Mouse (Mus musculus): ENCODE results near the gene Clip2. TPM values are rescaled to one million over a fixed set of nuclear protein-coding genes. Genes with fewer than 3 reads are reported as not detected.

Clip2 gene
- total and polyA plus RNA-seq, 3 experiments: 5.4 to 16.7 (median 8.7) TPM

DNA sequence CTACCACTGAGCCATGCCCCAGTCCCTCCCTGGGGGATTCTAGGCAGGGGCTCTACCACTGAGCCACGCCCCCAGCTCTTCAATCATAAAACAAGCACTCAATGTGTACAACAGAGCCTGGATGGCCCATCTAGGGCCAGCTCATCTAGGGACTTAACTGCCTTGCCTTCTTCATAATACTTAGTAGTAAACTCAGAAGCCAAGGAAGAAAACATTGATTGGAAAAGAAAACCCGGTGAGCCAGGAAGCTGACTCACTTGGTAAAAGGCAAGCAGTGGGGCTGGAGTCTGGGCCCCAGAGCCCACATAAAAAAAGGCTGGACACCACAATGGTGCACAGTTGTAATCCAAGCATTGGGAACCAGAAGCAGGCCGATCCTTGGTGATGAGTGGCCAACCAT, 51.6 kb downstream of the Clip2 start:
- dilution Hi-C loops (cut with MboI; ENCODE audit: extremely low pct_ligation_motif_present, extremely low pct_unique_long_range_greater_than_20kb, low sequenced_read_pairs): no loop called here
- Histone ChIP-seq H3K9me3 (replicated peaks; ENCODE audit: low read length) (no peaks in the 10 kb centered on the region), H3K4me1 (ENCODE audit: control insufficient read depth in 1 of 2, insufficient read depth in 2 of 2) (peaks cover 0 to 4% of the 10 kb centered on the region in 2 experiments; a peak in 1 of 4 replicates), H3K9ac (ENCODE audit: insufficient read depth, low read depth) (no peak overlapping the region), H3K79me2 (replicated peaks; ENCODE audit: control insufficient read depth, extremely low read depth, insufficient read depth, poor library complexity, severe bottlenecking) (no peaks in the 10 kb centered on the region), H3K36me3 (replicated peaks in 1 of 2; ENCODE audit: control insufficient read depth in 1 of 2, insufficient read depth in 1 of 2, low read length in 1 of 2) (peaks cover 0 to 80% of the 10 kb centered on the region in 2 experiments), H3K4me3 (replicated peaks in 1 of 3; ENCODE audit: low read depth in 2 of 3, low read length in 2 of 3, poor library complexity in 1 of 3) (no peak overlapping the region), H3K4me2 (ENCODE audit: insufficient read depth, low read depth, poor library complexity, severe bottlenecking) (no peak overlapping the region), H3K27ac (ENCODE audit: insufficient read depth, low read depth) (no peak overlapping the region), H3K27me3 (replicated peaks) (no peaks in the 10 kb centered on the region)
- no peak for TF ChIP-seq RAD21 (IDR thresholded peaks at IDR 0.05; ENCODE audit: low read depth, low read length)
- TF ChIP-seq USF2 (conservative IDR thresholded peaks at IDR 0.05; ENCODE audit: low read depth, low read length): no peak
- no peak for TF ChIP-seq POLR2A (IDR thresholded peaks at IDR 0.05; ENCODE audit: low read depth, low read length)
- no peak for TF ChIP-seq KAT2A (IDR thresholded peaks at IDR 0.05; ENCODE audit: insufficient replicate concordance, low read length)
- in situ Hi-C loops (cut with MboI; ENCODE audit: low pct_ligation_motif_present, low pct_unique_long_range_greater_than_20kb, low sequenced_read_pairs): no loop called here
- DNase-seq (ENCODE audit: extremely low read depth): no peak

DNA sequence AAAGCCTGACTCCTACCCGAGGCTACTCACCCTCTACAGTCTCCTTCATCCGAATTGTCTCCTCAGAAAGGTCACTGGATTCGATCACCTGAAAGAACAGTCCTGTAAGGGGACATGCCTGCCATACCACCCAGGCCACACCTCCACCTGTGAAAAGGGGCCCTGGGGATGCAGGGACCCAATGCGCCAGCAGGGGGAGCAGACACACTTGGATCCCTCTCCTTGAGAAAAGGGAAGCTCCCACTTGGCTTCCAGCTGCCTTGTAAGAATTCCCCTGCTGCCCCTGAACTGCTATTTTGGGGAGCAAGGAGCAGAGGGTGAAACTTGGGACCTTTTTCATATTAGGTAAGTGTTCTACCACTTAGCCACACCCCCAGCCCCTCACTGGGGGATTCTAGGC, 52.2 kb downstream of the Clip2 start:
- TF ChIP-seq RAD21 (IDR thresholded peaks at IDR 0.05; ENCODE audit: low read depth, low read length): peak; percentile 39
- peak; percentile 59 for TF ChIP-seq SMC3 (IDR thresholded peaks at IDR 0.05; ENCODE audit: low read depth, low read length)
- TF ChIP-seq PAX5 (IDR thresholded peaks at IDR 0.05; ENCODE audit: low read length): no peak
- TF ChIP-seq CTCF (conservative IDR thresholded peaks at IDR 0.05 in 1 of 2, IDR thresholded peaks at IDR 0.05 in 1 of 2; ENCODE audit: low read depth in 2 of 2, low read length in 2 of 2): peak; percentile 57 to 65
- no peak overlapping the region for H3K4me2 ChIP-seq (ENCODE audit: insufficient read depth, low read depth, poor library complexity, severe bottlenecking)
- H3K36me3 ChIP-seq (replicated peaks in 1 of 2; ENCODE audit: control insufficient read depth in 1 of 2, insufficient read depth in 1 of 2, low read length in 1 of 2): peaks cover 0 to 82% of the 10 kb centered on the region in 2 experiments
- no peak overlapping the region for H3K27ac ChIP-seq (ENCODE audit: insufficient read depth, low read depth)
- no peaks in the 10 kb centered on the region for H3K27me3 ChIP-seq (replicated peaks)
- no peaks in the 10 kb centered on the region for H3K79me2 ChIP-seq (replicated peaks; ENCODE audit: control insufficient read depth, extremely low read depth, insufficient read depth, poor library complexity, severe bottlenecking)
- in situ Hi-C loops (cut with MboI; ENCODE audit: low pct_ligation_motif_present, low pct_unique_long_range_greater_than_20kb, low sequenced_read_pairs): no loop called here
- no peak for DNase-seq (ENCODE audit: extremely low read depth)
- dilution Hi-C loops (cut with MboI; ENCODE audit: extremely low pct_ligation_motif_present, extremely low pct_unique_long_range_greater_than_20kb, low sequenced_read_pairs): no loop called here
- no peak overlapping the region for H3K9ac ChIP-seq (ENCODE audit: insufficient read depth, low read depth)
- no peaks in the 10 kb centered on the region for H3K9me3 ChIP-seq (replicated peaks; ENCODE audit: low read length)
- H3K4me1 ChIP-seq (ENCODE audit: control insufficient read depth in 1 of 2, insufficient read depth in 2 of 2): peaks cover under 1 to 11% of the 10 kb centered on the region in 2 experiments; a peak in 2 of 4 replicates
- H3K4me3 ChIP-seq (replicated peaks in 1 of 3; ENCODE audit: low read depth in 2 of 3, low read length in 2 of 3, poor library complexity in 1 of 3): no peak overlapping the region

DNA sequence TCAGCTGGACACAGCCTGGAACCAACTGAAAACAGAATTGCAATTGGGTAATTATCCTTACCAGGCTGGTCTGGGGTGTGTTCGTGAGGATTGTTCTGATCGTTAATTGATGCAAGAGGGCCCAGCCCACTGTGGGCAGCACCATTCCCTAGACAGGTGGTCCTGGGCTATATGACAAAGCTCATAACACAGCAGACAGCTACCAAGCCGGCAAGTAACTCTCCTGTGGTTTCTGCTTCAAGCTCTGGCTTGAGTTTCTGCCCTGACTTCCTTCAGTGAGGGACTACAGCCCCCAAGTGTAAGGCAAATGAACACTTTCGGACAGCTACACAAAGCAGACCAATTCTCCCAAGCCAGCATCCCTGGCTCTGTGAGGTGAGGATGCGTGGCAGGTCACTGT, 55.2 kb downstream of the Clip2 start:
- H3K4me2 ChIP-seq (ENCODE audit: insufficient read depth, low read depth, poor library complexity, severe bottlenecking): no peak overlapping the region
- no peak for TF ChIP-seq EP300 (IDR thresholded peaks at IDR 0.05; ENCODE audit: low read length)
- TF ChIP-seq MAFK (IDR thresholded peaks at IDR 0.05; ENCODE audit: insufficient replicate concordance, low read length): no peak
- TF ChIP-seq NELFE (IDR thresholded peaks at IDR 0.05; ENCODE audit: low read depth, low read length): no peak
- TF ChIP-seq E2F4 (IDR thresholded peaks at IDR 0.05; ENCODE audit: insufficient replicate concordance, low read depth, low read length): no peak
- TF ChIP-seq SMC3 (IDR thresholded peaks at IDR 0.05; ENCODE audit: low read depth, low read length): no peak
- TF ChIP-seq NRF1 (IDR thresholded peaks at IDR 0.05; ENCODE audit: low read depth, low read length): no peak
- no peak for TF ChIP-seq MAZ (IDR thresholded peaks at IDR 0.05; ENCODE audit: low read depth, low read length)
- TF ChIP-seq SIN3A (IDR thresholded peaks at IDR 0.05; ENCODE audit: low read length): no peak
- TF ChIP-seq ZNF384 (IDR thresholded peaks at IDR 0.05; ENCODE audit: low read depth, low read length): no peak
- no peak for TF ChIP-seq CTCF (conservative IDR thresholded peaks at IDR 0.05 in 1 of 2, IDR thresholded peaks at IDR 0.05 in 1 of 2; ENCODE audit: low read depth in 2 of 2, low read length in 2 of 2)
- no peak for TF ChIP-seq ETS1 (conservative IDR thresholded peaks at IDR 0.05; ENCODE audit: low read depth, low read length)
- TF ChIP-seq PAX5 (IDR thresholded peaks at IDR 0.05; ENCODE audit: low read length): no peak
- TF ChIP-seq POLR2A (IDR thresholded peaks at IDR 0.05; ENCODE audit: low read depth, low read length): no peak
- TF ChIP-seq ZC3H11A (IDR thresholded peaks at IDR 0.05; ENCODE audit: low read depth, low read length): no peak
- no peak for TF ChIP-seq UBTF (IDR thresholded peaks at IDR 0.05; ENCODE audit: low read depth, low read length)
- TF ChIP-seq TCF12 (IDR thresholded peaks at IDR 0.05; ENCODE audit: low read depth, low read length): no peak
- no peak for TF ChIP-seq TBP (conservative IDR thresholded peaks at IDR 0.05; ENCODE audit: low read depth, low read length)
- peaks cover 0 to 68% of the 10 kb centered on the region in 2 experiments for H3K36me3 ChIP-seq (replicated peaks in 1 of 2; ENCODE audit: control insufficient read depth in 1 of 2, insufficient read depth in 1 of 2, low read length in 1 of 2)
- H3K79me2 ChIP-seq (replicated peaks; ENCODE audit: control insufficient read depth, extremely low read depth, insufficient read depth, poor library complexity, severe bottlenecking): no peaks in the 10 kb centered on the region
- no peak overlapping the region for H3K27ac ChIP-seq (ENCODE audit: insufficient read depth, low read depth)
- no peaks in the 10 kb centered on the region for H3K27me3 ChIP-seq (replicated peaks)
- no peaks in the 10 kb centered on the region for H3K9me3 ChIP-seq (replicated peaks; ENCODE audit: low read length)
- H3K4me1 ChIP-seq (ENCODE audit: control insufficient read depth in 1 of 2, insufficient read depth in 2 of 2): peaks cover 11 to 41% of the 10 kb centered on the region in 2 experiments
- H3K4me3 ChIP-seq (replicated peaks in 1 of 3; ENCODE audit: low read depth in 2 of 3, low read length in 2 of 3, poor library complexity in 1 of 3): no peak overlapping the region
- in situ Hi-C loops (cut with MboI; ENCODE audit: low pct_ligation_motif_present, low pct_unique_long_range_greater_than_20kb, low sequenced_read_pairs): loop anchor here (5.0 kb wide), 2 partner anchors 85 to 210 kb away; partner anchors contain the start of gene Rfc2
- H3K9ac ChIP-seq (ENCODE audit: insufficient read depth, low read depth): no peak overlapping the region
- no peak for DNase-seq (ENCODE audit: extremely low read depth)
- dilution Hi-C loops (cut with MboI; ENCODE audit: extremely low pct_ligation_motif_present, extremely low pct_unique_long_range_greater_than_20kb, low sequenced_read_pairs): no loop called here

Data from CH12.LX (cell line).